Mouse (Mus musculus): ENCODE data around the gene Akp3.

Gene Akp3

DNA sequence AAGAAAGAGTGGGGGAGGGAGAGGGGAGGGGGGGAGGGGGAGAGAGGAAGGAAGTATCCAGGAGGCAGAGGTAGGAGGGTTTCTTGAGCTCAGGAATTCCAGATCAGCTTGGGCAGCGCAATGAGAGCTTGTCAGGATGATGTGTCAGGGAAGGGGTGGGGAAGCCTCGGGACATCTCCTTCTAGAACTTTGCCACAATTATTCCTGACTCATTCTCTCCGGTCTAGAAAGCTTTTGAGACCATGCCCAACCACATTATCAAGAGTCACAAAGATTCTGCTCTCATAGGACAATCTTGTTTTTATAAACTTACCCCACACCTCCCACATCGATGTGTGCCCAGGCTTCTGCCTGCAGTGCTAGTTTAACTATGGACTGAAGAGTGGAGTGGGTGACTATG lies 7.0 kb downstream of the Akp3 start:
- H3K36me3 ChIP-seq (ENCODE audit: control insufficient read depth, insufficient read depth, low read length, poor library complexity, severe bottlenecking) = no peaks in the 10 kb centered on the region

DNA sequence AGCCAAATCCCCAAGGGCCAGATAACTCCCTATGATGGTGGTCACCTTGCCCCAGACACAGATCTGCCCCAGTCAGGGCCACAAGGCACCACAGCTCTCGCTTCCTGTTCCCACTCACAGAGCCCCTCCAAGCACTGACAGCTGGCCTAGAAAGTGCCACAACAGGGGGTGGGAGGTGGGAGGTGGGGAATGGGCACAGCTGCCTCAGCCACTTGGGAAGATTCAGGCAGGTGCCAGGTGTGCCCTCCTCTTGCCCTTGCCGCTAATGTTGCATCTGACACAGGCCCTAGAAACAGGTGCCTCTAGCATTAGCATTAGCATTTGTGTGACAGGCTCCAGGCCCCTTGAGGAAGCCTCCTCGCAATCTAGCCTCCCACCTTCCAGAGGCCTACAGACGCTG lies 16.8 kb downstream of the Akp3 start:
- no peaks in the 10 kb centered on the region for H3K27me3 ChIP-seq (ENCODE audit: control insufficient read depth, insufficient read depth, low read length, poor library complexity, severe bottlenecking)
- DNase-seq (ENCODE audit: low read depth, low spot score) = no peak
- no peaks in the 10 kb centered on the region for H3K36me3 ChIP-seq (ENCODE audit: control insufficient read depth, insufficient read depth, low read length, poor library complexity, severe bottlenecking)

More for the DNA sequence above, 7.0 kb downstream of the Akp3 start:
- H3K27me3 ChIP-seq (ENCODE audit: control insufficient read depth, insufficient read depth, low read length, poor library complexity, severe bottlenecking) = no peaks in the 10 kb centered on the region
- DNase-seq (ENCODE audit: low read depth, low spot score) = no peak

DNA sequence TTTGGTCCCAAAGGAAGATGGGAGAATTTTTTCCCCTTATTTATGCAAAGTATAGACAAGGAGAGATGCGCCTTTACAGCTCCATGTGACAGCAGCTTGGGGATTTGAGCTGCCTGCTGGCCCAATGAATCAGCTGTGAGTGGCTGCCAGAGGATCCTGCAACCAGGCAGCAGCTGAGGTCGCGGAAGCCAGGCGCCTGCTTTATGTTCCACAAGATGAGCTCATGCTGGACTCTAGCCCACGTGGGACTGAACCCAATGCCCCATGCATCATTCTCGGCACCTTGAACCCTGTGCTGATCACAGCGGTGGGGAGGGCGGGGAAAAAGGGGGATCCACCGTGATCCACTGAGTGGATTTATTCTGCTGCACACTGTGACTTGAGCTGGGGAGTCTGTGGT lies 17.7 kb downstream of the Akp3 start:
- H3K36me3 ChIP-seq (ENCODE audit: control insufficient read depth, insufficient read depth, low read length, poor library complexity, severe bottlenecking) = no peaks in the 10 kb centered on the region
- DNase-seq (ENCODE audit: low read depth, low spot score) = no peak
- H3K27me3 ChIP-seq (ENCODE audit: control insufficient read depth, insufficient read depth, low read length, poor library complexity, severe bottlenecking) = no peaks in the 10 kb centered on the region

DNA sequence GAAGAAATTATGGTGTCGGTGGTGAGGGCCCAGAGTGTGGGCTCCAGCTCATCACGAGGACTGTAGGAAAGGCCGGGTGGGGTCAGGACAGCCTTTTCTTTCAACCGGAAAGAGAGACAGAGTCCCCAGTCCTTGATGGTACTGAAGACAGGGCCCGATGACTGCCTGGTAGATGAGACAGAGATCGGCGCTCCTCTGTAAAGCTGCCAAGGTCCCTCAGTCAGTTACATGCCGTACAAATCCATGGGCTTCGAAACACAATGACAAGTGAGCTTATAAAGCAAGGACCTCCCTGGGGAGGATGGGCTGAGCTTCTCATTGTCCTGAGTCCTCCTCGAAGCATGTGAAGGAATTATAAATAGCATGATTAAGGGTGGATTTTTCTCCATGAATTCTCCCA lies 18.4 kb downstream of the Akp3 start:
- no peaks in the 10 kb centered on the region for H3K27me3 ChIP-seq (ENCODE audit: control insufficient read depth, insufficient read depth, low read length, poor library complexity, severe bottlenecking)
- DNase-seq (ENCODE audit: low read depth, low spot score) = no peak
- no peaks in the 10 kb centered on the region for H3K36me3 ChIP-seq (ENCODE audit: control insufficient read depth, insufficient read depth, low read length, poor library complexity, severe bottlenecking)

DNA sequence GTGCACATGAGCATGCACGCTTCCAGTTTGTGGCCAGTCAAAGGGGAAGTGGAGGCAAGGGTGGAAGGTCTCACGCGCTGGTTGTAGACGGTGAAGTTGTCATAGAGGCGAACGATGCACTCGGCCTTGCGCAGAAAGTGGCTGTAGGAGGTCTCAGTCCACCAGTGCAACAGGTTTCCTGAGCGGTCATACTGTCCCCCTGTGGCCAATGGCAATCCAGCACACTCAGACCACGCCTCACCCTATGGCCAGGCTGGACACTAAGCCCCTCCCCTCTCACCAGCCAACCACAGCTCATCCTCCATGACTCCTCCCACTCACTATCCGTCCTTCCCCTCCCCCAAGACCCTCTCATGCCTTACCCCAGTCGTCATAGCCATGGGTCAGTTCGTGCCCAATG lies 24.6 kb downstream of the Akp3 start:
- Histone ChIP-seq H3K36me3 (ENCODE audit: control insufficient read depth, insufficient read depth, low read length, poor library complexity, severe bottlenecking) (no peaks in the 10 kb centered on the region), H3K27me3 (ENCODE audit: control insufficient read depth, insufficient read depth, low read length, poor library complexity, severe bottlenecking) (no peaks in the 10 kb centered on the region)
- DNase-seq (ENCODE audit: low read depth, low spot score) = peak; percentile 8

DNA sequence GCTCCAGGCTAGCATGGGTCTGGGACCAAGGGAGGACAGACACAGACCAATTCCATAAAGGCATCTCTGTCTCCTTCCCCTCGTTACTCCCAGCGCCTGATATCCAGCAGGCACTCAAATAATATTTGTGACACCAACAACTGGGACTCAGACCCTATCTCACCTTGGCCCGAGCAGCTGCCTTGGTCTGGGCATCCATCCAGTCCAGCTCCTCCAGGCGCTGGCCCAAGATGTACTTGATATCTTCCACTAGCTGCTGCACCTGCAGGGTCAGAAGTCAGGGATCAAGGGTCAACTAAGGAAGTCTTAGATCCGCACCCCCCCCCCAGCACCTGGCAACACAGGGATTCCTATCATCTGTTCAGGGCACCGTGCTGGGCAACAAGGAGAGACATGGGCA lies 26.5 kb downstream of the Akp3 start:
- no peak for DNase-seq (ENCODE audit: low read depth, low spot score)
- Histone ChIP-seq H3K36me3 (ENCODE audit: control insufficient read depth, insufficient read depth, low read length, poor library complexity, severe bottlenecking) (no peaks in the 10 kb centered on the region), H3K27me3 (ENCODE audit: control insufficient read depth, insufficient read depth, low read length, poor library complexity, severe bottlenecking) (no peaks in the 10 kb centered on the region)

DNA sequence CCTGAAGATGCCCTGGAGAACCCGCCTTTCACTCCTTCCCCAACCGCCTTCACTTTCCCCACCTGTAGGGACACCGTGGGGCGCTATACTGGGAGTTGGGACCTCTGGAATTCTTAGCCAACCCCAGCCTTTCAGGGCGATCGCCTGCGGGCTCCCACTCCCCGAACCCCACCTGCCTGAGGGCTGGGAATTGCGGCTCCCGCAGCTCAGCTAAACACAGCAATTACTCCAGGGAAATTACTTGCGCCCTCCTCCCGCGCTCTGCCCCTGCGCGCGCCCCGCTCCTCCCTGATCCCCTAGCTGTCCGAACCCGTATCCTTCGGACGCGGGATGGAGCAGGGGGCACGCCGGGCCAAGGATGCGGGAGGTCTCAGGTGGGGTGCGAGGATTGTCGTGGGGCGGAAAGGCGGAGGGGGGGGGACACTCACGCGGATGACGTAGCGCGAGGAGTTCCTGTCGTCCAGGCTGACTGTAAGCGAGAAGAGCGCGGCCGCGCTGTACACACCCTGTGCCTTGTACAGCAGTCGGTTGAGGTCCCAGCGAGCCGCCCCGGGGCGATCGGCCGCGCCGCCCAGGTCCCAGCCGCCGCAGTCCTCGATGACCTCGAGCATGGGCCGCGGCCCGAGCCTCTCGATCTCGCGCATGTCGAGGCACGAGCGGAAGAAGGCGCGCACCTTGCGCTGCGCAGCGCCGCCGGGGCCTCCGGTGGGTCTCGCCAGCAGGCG lies 29.2 kb downstream of the Akp3 start:
- no peaks in the 10 kb centered on the region for H3K36me3 ChIP-seq (ENCODE audit: control insufficient read depth, insufficient read depth, low read length, poor library complexity, severe bottlenecking)
- DNase-seq (ENCODE audit: low read depth, low spot score) = no peak
- no peaks in the 10 kb centered on the region for H3K27me3 ChIP-seq (ENCODE audit: control insufficient read depth, insufficient read depth, low read length, poor library complexity, severe bottlenecking)

DNA sequence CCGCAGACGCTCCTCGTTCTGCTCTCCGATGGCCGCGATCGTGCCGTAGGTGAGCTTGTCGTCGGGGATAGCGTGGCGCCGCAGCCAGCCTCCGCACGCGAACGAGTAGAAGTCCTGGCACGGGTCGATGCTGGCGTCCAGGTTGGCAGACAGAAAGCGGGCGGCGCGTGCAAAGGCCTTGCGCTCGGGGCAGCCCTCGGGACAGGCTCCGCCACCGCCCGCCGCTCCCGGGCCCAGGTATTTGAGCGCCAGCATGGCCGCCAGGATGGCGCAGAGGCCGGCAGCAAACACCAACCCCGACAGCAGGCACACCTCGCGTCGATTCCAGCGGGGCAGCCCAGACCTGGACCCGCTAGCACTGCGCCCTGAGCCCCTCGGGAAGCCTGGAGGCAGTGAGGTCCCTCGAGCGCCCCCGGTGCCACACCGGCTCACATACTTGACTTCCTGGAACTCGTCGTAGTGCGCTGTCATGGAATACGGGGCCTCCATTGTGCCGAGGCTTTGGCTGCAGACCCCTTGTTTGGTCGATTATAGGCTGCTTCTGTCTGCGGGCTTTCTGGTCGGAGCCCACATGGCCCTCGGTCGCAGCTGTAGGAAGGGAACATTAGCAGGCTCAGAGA lies 29.8 kb downstream of the Akp3 start:
- Histone ChIP-seq H3K36me3 (ENCODE audit: control insufficient read depth, insufficient read depth, low read length, poor library complexity, severe bottlenecking) (no peaks in the 10 kb centered on the region), H3K27me3 (ENCODE audit: control insufficient read depth, insufficient read depth, low read length, poor library complexity, severe bottlenecking) (no peaks in the 10 kb centered on the region)
- DNase-seq (ENCODE audit: low read depth, low spot score) = no peak

DNA sequence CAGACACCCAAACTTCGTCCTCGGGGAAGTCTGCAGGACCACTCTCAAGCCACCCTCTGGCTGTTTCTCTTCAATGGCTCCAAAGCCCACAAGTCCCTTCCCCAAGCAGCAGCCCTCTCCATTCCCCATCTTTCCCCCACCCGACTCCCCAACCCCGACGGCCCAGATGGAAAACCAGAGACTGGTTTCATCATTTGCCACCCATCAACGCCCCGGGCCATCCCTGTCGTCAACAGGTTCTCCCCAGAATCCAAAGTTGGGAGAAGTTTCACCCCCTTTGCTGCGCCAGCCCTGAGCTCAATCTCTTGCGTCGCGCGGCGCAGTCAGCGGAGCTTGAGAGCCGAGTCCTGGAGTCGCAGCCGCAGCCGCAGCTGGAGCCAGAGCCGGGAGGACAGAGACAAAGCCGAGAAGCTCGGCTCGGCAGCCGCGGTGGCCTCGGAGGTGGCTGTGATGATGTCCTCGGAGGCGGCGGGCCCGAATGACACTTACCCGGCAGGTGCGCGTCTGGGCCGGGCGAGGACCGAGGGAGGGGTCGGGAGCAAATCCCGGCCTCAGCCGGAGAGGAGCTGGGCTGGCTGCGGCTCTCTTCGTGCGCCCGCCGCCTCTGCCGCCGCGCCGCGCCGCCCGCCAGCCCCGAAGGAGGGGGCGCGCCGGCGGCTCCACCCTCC lies 30.9 kb downstream of the Akp3 start:
- no peaks in the 10 kb centered on the region for H3K27me3 ChIP-seq (ENCODE audit: control insufficient read depth, insufficient read depth, low read length, poor library complexity, severe bottlenecking)
- DNase-seq (ENCODE audit: low read depth, low spot score) = no peak
- H3K36me3 ChIP-seq (ENCODE audit: control insufficient read depth, insufficient read depth, low read length, poor library complexity, severe bottlenecking) = no peaks in the 10 kb centered on the region

DNA sequence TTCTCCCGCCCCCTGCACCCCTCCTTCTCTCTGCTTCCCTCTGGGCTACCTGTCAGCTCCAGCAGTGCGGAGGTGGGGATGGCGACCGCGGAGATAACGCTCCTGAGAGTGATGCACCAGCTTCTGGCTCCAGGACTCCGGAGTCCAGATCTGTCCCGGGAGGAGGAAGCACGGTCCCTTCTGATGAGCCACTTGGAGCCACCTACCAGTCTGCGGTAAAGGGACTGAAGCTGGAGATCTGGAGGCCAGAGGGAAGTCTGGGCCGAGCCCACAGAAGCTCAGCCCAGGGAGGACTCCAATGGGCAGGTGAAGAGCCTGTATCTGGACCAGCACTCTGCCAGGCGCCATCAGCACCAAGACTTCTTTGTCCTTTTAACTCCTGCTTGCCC lies 31.4 kb downstream of the Akp3 start, which contains the start of gene Ecel1:
TSS of gene Ecel1 (minus strand) at position 323 of the 389 bp plus-strand sequence.
- H3K36me3 ChIP-seq (ENCODE audit: control insufficient read depth, insufficient read depth, low read length, poor library complexity, severe bottlenecking) = no peaks in the 10 kb centered on the region
- DNase-seq (ENCODE audit: low read depth, low spot score) = no peak
- H3K27me3 ChIP-seq (ENCODE audit: control insufficient read depth, insufficient read depth, low read length, poor library complexity, severe bottlenecking) = no peaks in the 10 kb centered on the region

DNA sequence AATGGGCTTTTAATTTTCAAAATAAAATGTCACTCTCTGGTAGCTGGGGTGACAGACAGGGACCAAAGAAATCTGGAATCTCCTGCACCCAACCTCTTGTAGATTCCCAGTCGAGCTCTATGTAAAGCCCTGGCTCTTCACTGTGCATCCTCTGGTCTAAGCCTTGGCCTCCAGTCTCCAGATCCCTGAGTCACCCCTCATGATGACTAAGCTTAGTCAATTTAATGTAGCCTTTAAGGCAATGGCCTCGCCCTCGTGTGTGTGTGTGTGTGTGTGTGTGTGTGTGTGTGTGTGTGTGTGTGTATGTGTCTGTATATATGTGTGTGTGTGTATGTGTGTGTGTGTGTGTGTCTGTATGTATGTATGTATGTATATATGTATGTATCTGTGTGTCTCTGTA lies 34.6 kb downstream of the Akp3 start:
- H3K27me3 ChIP-seq (ENCODE audit: control insufficient read depth, insufficient read depth, low read length, poor library complexity, severe bottlenecking) = no peaks in the 10 kb centered on the region
- H3K36me3 ChIP-seq (ENCODE audit: control insufficient read depth, insufficient read depth, low read length, poor library complexity, severe bottlenecking) = no peaks in the 10 kb centered on the region
- DNase-seq (ENCODE audit: low read depth, low spot score) = no peak

DNA sequence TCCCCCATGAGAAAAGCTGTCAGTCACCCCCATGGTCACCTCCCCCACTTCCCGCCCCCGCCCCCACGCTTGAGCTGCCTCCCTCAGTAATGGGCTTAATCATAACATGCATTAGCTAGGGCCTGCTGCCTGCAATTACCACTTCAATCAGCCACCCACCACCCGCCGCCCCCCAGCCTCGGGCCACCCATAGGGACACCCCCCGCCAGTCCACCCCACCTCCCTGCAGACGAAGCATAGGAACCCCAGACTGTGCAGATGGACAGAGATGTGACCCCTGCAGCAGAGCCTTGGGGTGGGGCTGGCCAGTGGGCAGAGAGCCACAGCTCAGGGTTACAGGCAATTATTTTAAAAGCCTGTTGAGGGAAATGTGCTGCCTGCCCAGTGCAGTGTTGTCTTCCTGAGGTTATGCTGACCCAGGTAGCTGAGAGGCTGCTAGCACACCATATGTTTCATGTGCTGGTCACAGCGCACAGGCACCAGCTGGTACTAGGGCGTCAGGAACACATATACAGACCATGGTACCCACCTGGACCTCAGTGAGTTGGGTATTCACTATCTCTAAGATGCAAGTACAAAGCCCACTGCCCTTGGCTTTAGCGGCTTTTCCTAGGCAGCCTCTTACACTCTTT lies 39.5 kb downstream of the Akp3 start:
- no peak for DNase-seq (ENCODE audit: low read depth, low spot score)
- Histone ChIP-seq H3K27me3 (ENCODE audit: control insufficient read depth, insufficient read depth, low read length, poor library complexity, severe bottlenecking) (no peaks in the 10 kb centered on the region), H3K36me3 (ENCODE audit: control insufficient read depth, insufficient read depth, low read length, poor library complexity, severe bottlenecking) (no peaks in the 10 kb centered on the region)

DNA sequence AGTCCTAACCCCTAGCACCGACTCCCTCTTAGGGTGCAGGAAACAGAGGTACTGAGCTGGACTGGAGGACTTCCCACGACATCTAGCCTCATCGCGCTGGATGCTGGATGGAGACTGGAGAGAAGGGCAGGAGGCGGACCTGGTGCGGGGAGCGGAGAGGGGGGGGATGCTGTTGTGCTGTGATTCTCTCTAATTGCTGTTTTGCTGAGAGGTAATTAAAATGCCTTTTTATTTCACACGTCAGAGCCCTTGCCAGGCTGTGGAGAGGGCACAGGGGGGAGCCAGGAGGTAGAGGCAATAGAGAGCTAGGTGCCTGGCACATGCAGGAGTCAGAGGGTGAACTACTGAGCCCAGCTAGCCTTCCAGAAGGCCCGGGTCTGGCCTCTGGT lies 40.0 kb downstream of the Akp3 start:
- H3K36me3 ChIP-seq (ENCODE audit: control insufficient read depth, insufficient read depth, low read length, poor library complexity, severe bottlenecking) = no peaks in the 10 kb centered on the region

DNA sequence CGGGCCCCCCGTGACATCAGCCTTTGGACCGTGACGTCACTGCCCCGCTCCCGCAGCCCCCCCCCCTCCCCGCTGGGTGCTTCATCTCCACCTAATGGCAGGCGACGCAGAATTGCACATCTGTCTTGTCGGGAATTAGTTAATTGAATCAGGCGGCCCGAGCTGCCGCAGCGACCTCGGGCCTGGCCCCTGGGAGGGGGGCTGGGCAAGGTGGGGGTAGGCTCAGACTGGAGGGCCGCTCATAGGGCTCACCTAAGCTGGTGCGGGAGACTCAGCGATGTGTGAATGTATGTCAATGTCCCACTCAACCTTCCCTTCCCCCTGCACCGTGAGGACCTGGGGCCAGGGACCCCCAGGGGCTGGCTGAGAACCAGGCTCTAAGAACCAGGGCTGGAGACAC lies 45.7 kb downstream of the Akp3 start:
- DNase-seq (ENCODE audit: low read depth, low spot score) = no peak
- Histone ChIP-seq H3K36me3 (ENCODE audit: control insufficient read depth, insufficient read depth, low read length, poor library complexity, severe bottlenecking) (no peaks in the 10 kb centered on the region), H3K27me3 (ENCODE audit: control insufficient read depth, insufficient read depth, low read length, poor library complexity, severe bottlenecking) (no peaks in the 10 kb centered on the region)

More for the DNA sequence above, 40.0 kb downstream of the Akp3 start:
- DNase-seq (ENCODE audit: low read depth, low spot score) = no peak
- no peaks in the 10 kb centered on the region for H3K27me3 ChIP-seq (ENCODE audit: control insufficient read depth, insufficient read depth, low read length, poor library complexity, severe bottlenecking)

DNA sequence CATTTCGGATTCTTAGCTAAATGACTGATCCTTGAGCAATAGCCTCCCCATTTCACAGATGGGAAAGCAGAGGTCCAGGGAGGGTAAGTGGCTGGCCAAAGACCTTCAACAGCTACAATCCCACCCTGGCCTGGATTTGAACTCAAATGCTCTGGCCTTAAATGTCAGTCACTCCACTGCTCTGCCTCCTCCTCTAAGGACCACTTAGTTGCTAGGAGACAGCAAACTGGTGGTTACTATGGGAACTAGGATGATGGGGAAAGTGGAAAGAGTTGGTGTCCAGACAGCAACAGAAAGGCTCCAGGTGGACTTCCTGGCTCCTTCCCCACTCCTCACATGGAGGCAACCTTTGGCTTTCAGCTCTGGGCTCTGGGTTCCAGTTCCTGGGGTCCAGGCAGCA lies 46.5 kb downstream of the Akp3 start:
- Histone ChIP-seq H3K27me3 (ENCODE audit: control insufficient read depth, insufficient read depth, low read length, poor library complexity, severe bottlenecking) (no peaks in the 10 kb centered on the region), H3K36me3 (ENCODE audit: control insufficient read depth, insufficient read depth, low read length, poor library complexity, severe bottlenecking) (no peaks in the 10 kb centered on the region)
- DNase-seq (ENCODE audit: low read depth, low spot score) = no peak
